Mouse (Mus musculus) left cerebral cortex, adult 8-10 months (tissue): ENCODE results near the gene Crybg1. TPM values are rescaled to one million over a fixed set of nuclear protein-coding genes. Genes with fewer than 3 reads are reported as not detected.

Experiments
- DNase-seq, 2 experiments: peaks; one replicate each; pipeline ENCODE4 v3.0.0; 2022; ENCODE audit warnings: low spot score in 2 of 2
- total RNA-seq, 4 experiments: library from RNA; stranded (reverse); gene quantifications; 2 replicates each; pipeline ENCODE4 v1.2.4; 2022

The Crybg1 gene
- total RNA-seq: under 1 TPM; 0.59 to 0.85 (median 0.67) TPM

DNA sequence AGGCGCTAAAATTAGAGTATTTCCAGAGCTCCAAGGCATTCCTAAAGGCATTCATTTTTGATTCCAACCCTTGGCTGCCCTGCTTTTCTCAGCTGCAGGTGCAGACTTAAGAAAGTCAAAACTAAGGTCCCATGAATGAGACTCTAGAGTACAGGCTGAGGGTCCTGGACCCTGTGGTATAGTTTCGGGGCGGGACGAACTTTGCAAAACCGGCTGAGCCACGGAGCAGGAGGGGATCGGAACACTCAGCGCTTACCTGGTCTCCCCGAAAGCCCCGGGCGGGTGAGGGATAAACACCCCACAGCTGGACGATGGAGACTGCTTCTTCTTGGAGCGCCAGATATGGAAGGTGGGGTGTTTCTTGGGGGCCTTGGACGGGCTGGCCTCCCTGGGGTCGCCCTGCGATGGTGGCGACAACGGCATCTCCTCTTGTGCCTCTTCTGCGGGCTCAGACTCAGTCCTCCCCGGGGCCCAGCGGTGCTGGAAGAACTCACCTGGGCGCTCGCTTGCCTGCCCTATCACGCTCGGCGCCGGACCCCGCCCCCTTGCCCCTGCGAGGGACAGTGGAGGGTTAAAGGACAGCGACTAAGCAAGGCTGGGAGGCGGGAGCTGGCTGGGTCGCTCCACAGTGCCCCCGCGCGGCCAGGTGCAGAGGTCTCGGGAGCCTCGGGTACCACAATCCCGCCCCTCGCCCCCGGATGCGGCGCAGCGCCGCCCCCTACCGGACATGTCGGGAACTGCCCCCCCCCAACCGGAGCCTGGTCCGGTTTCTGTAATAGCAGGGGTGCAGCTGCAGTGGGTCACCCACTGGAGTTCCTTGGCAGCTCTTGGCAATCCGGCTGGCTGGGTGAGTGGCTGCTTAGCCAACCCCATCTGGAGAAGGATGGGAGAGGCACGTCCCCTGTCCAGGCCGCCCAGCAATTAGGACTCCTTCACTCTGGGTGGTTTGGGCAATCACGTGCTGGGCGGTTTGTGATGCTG, at the start of gene Crybg1:
Gene Crybg1 (minus strand): TSS at position 517 of the 981 bp plus-strand sequence.
- DNase-seq: peak in 1 of 2 experiments; percentile 10

DNA sequence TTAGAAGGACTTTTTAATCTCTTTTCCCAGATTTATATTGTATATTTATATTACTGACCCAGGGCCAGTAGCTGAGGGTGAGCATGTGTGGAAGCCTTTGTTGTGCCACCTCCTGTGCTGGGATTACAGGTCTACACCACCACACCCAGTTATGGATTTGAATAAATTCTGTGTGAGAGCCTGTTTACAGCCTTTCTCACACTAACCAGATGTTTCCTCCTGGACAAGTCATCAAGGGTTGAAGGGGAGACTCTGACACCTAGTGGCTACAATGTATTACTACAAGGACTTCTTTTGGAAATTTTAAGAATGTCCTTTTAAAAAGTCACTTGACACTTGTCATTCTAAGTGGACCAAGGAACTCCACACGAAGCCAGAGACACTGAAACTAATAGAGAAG, 28.7 kb upstream of the Crybg1 start:
- DNase-seq: no peak

DNA sequence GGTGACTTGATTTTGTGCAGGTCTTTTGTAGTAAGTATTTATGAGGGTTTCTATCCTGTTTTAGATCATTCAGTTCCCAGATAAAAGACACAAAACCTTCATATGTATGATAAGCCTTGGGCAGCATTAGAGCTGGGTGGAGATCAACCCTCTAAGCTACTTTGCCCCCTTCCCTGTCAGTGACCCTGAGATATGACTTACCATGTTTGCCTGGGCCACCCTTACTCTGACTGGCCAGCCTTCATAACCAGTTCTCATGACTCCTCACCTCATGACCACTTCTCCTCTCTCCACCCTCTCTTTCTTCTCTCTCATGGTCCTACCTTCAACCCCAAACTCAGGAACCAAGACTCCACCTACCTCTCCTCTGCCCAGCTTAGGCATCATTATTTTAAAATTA, 27.9 kb upstream of the Crybg1 start:
- no peak for DNase-seq

DNA sequence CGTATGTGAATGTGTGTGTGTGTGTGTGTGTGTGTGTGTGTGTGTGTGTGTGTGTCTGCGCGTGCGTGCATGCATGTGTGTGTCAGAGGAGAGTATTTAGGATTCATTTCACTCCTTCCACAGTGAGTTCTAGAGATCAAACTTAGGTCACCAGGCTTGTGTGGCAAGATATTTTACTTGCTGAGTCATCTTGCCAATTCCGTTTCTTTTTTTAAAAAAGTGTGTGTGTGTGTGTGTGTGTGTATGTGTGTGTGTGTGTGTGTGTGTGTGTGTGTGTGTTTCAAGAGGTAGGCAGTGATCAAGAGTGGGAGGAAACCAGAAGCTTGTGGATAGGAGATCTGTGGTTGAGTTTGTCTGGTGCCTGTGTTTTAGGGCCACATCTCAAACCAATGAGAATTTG, 27.5 kb upstream of the Crybg1 start:
- DNase-seq: no peak

DNA sequence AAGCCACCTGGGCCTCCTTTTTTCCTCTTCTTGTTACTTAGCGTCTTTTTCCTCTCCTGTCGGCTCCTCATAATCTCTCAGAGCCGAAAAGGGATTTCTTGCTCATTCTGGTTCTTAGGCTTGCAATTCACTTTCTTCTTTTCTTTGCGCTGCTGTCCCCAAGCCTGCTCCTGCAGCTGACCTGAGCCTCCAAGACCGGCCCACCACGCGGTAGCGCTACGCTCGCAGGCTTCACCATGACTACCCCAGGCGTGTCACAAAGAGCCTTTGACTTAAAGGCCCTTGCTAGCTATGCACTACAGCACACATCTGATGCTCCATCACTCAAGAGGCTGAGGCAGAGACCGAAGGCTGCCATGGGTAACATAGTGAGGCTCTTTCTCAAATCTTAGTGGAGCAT, 21.5 kb upstream of the Crybg1 start:
- DNase-seq: no peak

DNA sequence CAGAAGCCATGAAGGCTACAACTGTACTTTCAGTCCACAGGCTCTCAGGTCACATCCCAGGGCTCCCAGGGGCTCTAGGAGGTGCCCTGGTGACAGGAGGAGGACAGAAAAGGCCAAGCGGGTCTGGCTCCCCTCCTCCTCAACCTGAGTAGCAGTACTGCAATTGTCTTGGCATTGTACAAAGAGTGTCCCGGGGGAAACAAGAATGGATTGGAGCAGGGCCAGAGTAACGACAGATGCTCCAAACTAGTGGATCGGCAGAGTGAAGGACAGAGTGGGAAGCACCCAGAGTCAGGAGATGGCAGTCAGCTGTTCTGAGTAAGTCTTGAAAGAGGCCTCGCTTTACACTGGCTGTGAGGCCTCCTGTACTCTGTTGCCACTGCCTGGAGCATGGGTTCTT, 18.4 kb upstream of the Crybg1 start:
- DNase-seq: no peak

DNA sequence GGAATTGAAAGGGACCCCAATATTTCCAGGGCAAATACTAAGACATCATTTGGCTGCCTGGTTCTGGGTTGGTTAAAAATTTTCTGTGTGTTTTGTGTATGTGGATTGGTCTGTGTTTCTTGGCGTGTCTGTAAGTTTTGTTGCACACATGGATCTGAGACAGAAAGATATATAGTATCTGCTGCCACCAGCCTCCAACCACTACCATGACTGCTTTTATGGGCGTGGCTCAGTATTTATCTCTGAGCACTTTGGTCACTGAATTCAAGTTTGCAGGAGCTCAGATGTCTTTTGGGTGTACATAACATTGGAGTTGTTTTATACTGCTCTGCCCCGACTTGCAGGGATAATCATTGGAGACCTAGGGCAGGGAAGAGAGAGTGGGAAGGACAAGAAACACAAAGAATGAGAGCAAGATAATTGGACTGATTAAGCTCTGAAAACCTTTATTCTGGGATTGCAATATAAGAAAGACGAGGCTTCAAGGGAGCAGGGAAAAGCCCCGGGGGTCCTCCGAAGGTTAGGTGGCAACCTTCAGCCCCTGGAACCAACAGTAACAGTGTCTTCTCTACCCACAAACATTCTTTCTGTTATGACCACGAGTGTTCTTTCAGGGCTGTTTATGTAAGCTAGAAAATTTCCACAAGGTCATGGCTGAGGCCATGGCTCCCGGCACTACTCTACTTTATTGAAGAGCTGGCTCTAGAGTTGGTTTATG, 15.8 kb upstream of the Crybg1 start:
- DNase-seq: no peak

DNA sequence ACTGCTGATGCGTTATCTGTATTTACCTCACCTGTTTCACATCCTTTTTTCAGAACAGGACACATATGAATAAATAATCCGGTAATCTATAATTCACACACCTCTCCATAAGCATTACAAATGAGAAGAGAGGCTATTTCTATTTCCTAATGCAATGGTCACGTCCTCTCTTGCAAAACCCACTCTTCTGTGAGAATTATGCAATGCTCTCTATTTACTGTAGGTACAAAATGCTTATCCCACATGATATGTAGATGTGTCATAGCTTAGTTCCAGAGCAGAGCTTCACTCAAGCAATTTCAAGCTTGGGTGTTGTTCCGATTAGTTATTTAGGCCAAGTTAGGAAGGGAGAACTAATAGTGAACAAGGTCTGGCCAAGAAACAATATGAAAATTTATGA, 14.4 kb upstream of the Crybg1 start:
- DNase-seq: no peak

DNA sequence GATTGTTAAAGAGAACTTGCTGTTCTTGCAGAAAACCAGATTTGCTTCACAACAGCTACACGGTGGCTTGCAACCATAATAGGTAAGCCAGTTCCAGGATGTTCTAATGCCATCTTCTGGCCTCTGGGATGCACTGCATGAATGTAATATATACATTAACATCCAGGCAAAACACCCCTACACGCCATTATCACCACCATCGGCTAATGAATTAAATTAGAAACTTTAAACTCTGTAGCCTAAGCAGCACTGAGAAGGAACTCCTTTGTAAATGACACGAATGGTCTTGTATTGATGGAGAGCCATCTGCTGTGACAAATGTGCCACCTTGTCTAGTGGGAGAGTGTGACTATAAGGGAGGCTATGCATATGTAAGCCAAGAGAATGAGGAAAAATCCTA, 11.5 kb upstream of the Crybg1 start:
- peak; percentile 5 to 18 for DNase-seq

DNA sequence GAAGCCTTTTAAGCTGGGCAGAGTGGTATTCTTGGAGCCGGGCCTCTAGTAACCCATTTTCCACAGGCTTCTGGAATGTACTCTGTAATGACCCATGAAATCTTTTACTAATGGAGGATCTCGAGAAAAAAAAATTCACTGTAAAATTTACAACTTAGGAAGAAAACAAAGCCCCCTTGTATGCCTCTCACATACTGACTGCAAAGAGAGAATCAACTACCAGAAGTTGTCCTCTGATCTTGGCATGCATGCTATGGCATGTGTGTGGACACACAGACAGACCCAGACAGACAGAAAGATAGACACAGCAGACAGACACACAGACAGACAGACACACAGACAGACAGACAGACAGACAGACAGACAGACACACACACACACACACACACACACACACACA, 8.8 kb upstream of the Crybg1 start:
- no peak for DNase-seq

DNA sequence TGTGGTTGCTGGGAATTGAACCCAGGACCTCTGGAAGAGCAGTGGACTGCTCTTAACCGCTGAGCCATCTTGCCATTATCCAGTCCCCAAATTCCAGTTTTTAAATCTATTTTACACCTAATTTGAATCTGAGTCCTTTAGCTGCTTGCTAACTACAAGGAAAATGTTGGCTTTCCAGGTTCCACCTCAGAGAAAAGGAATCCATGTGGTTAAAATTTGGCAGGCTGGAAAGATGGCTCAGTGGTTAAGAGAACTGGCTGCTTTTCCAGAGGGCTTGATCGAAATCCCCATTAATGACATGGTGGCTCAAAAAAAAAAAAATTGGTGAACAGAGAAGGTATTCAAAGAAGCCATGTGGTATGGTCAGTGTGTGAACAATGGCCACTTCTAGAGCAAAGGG, 1.8 kb upstream of the Crybg1 start:
- no peak for DNase-seq

DNA sequence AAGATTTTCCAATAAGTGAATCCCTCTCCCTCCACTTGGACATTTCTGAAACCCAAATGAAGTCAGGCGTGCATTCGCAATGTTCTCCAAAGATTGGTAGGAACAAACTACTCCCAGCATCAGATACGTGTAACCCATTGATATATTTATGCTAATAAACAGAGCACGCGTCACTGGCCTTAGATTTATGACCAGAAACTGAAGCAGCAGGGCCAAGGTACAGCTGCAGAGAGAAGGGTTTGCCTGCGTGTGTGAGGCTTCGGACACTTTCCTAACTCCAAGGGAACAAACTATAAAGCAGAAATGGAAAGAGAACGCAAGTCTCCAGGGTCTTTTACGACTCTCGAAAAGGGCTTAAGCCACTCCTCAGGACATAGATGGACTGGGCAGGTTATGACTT, 5.3 kb downstream of the Crybg1 start:
- DNase-seq: no peak

DNA sequence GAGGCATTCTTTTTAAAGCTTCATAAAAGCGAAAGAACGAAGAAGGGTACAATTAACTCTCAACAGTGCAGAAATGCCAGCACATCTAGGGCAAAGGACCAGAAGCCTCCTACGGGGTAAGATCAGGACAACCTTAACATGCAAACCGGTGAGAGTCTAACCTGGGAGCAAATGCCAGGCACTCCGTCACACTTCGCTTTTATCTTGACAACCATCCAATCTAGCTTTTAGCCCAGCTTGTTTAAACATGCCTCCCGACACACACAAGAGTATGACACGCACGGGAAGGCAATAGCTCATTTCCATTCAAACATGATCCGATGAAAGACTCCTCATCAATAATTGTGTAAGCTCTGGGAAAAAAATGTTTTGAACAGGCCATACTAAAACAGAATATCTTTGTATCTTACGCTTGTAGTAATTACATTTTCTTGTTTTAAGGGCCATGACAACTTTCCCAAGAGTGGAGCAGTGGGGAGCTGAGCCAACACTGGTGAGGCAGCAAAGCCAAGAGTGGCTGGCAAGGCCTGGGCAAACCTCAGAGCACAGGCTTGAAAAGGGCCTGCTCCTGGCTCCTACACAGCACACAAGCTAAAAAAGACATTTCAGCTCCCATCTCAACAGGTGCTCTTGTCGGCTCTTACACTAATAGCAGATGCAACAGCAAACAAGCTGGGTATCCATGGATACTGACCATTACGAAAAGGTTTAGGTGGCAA, 10.4 kb downstream of the Crybg1 start:
- DNase-seq: no peak

DNA sequence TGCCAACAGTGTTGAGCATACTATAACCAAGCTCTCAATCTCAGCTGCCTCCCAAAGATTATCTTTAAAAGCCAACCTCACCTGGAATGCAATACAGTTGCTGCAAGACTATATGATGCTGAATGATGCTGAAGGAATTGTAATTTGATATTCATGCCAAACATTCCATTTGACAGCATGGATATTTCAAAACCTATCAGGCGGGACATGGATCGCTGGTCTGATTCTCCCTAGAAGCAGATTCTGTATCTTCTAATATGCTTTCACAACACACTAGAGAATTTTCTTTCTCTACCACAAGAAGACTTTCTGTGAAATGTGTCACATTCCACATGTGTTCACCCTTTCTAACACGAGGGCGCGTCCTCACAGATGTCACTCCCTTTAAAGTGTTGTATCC, 22.6 kb downstream of the Crybg1 start:
- no peak for DNase-seq

DNA sequence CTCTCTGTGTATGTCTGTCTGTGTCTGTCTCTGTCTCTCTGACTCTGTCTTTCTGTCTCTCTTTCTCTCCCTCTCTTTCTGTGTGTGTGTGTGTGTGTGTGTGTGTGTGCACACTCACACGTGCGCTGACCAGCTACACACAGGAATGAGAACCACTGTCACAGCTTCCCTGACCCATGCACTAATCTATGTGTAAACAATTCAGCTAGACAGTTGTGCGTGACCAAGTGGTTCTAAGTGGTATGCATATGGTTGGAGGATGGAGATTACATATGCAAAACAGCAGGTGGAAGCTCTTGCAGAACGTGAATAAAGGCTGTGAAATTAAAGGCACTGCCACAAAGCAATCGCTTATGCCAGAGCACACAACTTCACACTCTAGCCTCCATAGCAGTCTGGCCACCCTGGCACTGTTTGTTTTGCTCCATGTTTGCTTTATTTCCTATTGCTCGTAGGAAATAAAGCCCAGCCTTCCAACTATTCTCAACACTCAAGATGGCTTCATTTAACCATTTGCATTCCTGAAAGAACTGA, 24.2 kb downstream of the Crybg1 start:
- DNase-seq: no peak

DNA sequence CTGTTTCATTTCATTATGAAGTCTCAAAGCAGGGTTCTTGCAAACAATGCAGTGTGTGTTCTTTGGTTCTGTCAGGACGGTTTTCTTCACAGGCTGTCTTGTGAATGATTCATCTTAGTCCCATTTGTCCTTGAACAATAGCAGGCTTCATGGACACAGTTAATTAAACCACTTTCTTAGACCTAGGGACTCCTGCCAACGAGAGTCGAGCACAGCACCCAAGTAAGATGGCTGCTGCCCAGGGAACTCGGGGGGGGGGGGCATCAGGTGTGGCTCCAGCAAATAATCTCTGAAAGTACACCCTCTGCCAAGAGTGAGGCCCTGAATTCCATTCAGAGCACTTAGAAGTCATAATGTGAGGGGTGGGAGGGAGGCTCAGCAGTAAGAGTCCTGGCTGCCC, 30.0 kb downstream of the Crybg1 start:
- no peak for DNase-seq

DNA sequence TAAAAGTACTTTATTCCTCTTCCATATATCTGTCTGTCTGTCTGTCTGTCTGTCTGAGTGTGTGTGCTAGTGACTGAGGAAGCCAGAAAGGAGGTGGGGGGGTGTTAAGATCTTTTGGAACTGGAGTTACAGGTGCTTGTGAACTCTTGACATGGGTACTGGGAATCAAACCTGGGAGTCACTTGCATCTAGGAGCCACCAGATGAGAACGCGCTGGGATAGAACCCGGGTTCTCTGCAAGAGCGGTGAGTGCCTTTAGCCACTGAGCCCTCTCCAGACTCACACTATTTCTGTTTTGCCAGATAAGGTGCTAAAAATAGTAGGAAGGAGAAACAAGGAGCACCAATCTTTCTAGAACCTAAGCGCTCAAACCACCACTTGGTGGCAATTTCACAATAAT, 31.9 kb downstream of the Crybg1 start:
- DNase-seq: no peak

DNA sequence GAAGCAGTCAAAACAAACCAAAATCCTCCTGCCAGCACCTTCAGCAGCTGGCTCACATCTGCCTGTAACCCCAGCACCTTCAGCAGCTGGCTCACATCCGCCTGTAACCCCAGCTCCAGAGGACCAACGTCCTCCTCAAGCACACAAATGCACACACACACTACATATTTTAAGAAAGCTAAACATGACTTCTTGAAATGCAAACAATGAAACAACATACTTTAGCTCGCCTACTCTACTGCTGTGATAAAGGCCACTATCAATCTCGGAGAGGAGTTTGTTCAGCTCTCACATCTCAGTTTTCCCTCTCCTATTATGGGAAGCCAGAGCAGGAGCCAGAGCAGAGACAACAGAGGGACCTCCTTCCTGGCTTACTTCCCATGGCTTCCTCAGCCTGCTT, 34.0 kb downstream of the Crybg1 start:
- DNase-seq: no peak

DNA sequence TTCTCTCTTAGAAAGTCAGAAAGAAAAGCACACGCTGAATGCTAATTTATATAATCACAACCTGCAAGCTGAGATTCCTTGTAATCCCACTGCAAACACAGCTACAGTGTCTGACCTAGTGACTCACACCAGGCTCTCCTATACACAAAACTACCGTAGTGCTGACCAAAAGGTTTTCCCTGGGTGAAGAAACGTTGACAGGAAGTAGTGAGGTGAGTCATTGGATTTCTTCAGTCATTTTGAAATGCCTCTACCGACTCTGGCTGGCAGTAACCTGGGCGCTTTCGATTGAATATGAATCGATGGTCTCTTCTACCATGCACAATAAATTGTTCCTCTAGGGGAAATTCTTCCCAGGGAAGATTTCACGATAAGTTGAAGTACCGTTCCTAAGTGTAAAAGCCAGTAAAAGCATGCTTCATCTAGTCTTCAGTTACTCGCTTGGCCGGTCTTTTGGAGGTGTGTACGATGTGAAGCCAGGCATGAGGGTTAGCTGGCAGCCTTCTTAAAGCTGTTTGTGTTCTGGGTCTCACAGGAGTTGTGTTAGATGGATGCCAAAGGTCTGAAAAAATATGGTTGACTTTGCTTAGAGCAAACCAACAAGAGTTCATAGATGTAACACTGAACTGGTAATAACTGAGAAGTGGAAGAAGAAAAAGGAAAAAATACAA, 36.5 kb downstream of the Crybg1 start:
- no peak for DNase-seq

DNA sequence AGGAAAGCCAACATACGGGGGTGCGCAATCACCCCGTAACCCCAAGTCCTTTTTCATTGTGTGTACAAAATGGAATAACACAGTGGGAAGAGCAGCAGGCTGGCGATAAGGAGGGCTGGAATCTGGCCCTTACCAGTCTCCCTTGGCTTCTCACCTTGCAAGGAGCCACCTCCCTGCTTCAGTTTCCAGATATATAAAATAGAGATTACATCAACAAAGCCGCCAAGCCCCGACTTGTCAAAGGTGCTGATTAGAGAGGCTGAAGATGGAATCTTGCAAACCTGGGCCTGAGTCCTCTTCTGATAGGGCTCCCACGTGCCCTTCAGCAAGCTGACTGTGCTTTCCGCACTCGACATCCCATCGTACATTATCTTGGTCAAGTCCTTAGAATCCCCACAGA, 37.5 kb downstream of the Crybg1 start:
- no peak for DNase-seq

DNA sequence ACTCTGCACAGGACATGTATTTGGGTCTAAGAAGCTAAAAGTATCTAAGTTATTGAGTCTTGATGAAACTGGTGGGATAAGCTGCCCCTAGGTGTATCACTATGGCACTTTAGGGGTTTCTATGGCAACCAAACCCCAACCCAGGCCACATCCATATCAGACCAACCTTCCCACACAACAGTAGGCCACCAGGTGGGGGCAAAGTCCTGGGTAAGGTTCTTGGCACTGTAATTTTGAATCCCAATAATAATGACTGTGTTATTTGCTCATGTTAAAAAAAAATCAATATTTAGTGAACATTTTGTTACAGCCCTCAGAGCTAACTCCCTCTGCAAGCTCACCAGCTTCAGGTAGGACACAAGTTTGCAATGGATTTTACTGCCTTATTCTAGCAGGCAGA, 38.2 kb downstream of the Crybg1 start:
- DNase-seq: no peak
